8 mouse cellular contexts compared by ENCODE assay signal in genomic region chr9:87730271-87730960, GRCm38 (mm10). TPM values are rescaled to one million over a fixed set of nuclear protein-coding genes. Genes with fewer than 3 reads are reported as not detected.
DNase-seq lines count a peak whose midpoint lies in the region; ATAC-seq lines count a peak whose summit lies in the region.

No protein-coding gene starts in this region.

- H3K4me3 ChIP-seq in neural tube, embryonic 11.5 days (ENCODE audit: low read depth, low read length) = peak overlapping the region; percentile 43

- intact Hi-C loops in gastrocnemius, postnatal 14 days (cut with DNase I; ENCODE audit: low total_unique reads) = no loop called here

- H3K9me3 ChIP-seq in neural tube, embryonic 11.5 days (ENCODE audit: control insufficient read depth, low read length) = no peaks in the 10 kb centered on the region

- under 1% methylated on average over 67 of the region's 91 CpGs for WGBS in neural tube, embryonic 11.5 days

- ATAC-seq in cerebellum, adult (ENCODE audit: insufficient number of reproducible peaks, low FRiP score, low TSS enrichment) = 0 out of 2 replicates have a peak, but pooled peaks have one; percentile 10
- ATAC-seq in neural tube, embryonic 11.5 days (ENCODE audit: insufficient read depth, low FRiP score, low TSS enrichment) = peak; percentile 46

- H3K27me3 ChIP-seq in neural tube, embryonic 11.5 days (ENCODE audit: control insufficient read depth, insufficient read depth, low read length) = peaks cover 75% of the 10 kb centered on the region

- H3K27ac ChIP-seq in neural tube, embryonic 11.5 days (ENCODE audit: low read depth, low read length) = no peak overlapping the region

- peak overlapping the region; percentile 61 for H3K4me2 ChIP-seq in neural tube, embryonic 11.5 days (ENCODE audit: low read depth)

- peaks cover 9% of the 10 kb centered on the region for H3K4me1 ChIP-seq in neural tube, embryonic 11.5 days (ENCODE audit: control insufficient read depth, insufficient read depth, low read length)

- H3K36me3 ChIP-seq in neural tube, embryonic 11.5 days (ENCODE audit: control insufficient read depth, insufficient read depth, low read length) = no peaks in the 10 kb centered on the region

- peak overlapping the region; percentile 47 for H3K9ac ChIP-seq in neural tube, embryonic 11.5 days (ENCODE audit: low read length)

- no peak for DNase-seq in cerebellum, postnatal 4 days (ENCODE audit: low spot score in 2 of 2)
- DNase-seq in right cerebral cortex, adult 2 months (ENCODE audit: low spot score in 2 of 2) = peak; percentile 25 to 33
- no peak for DNase-seq in right cerebral cortex, postnatal 36 days (ENCODE audit: low spot score in 2 of 2)
- peak; percentile 46 for DNase-seq in gastrocnemius, postnatal 14 days
- DNase-seq in kidney, postnatal 4 days = peak; percentile 54 to 71
- DNase-seq in neural tube, embryonic 11.5 days (ENCODE audit: low spot score) = peak; percentile 67
- no peak for DNase-seq in spleen, postnatal 10 days (ENCODE audit: low spot score in 2 of 2)

RNA-seq across cellular contexts. Expression of gene Tbx18, which starts 0.6 kb away (rescaled TPM):
- 1 to 10 TPM; 1.2 to 2.3 TPM for total RNA-seq in gastrocnemius, postnatal 14 days (2021)
- 1.7 and 2.9 TPM in 2 replicates for polyA plus RNA-seq in neural tube, embryonic 11.5 days (2014; fragmentation: Nextera tagmentation; extraction: Ambion mirVana)

Comparison
In these comparisons a context has a peak if more than half of its experiments do, and no peak if none do; other contexts are left out.
1. DNase-seq: peak in right cerebral cortex, adult 2 months (2 of 2), gastrocnemius, postnatal 14 days (single experiment), kidney, postnatal 4 days (2 of 2) and neural tube, embryonic 11.5 days (single experiment); none in cerebellum, postnatal 4 days (0 of 2), right cerebral cortex, postnatal 36 days (0 of 2) and spleen, postnatal 10 days (0 of 2).